Mouse (Mus musculus) liver, embryonic 11.5 days (tissue): ENCODE data around the gene Emsy. TPM values are rescaled to one million over a fixed set of nuclear protein-coding genes. Genes with fewer than 3 reads are reported as not detected.

Source experiments
- ATAC-seq: fragments of 200-750 bp; cut with Nextera tagmentation; replicated peaks from 2 replicates; pipeline ENCODE4 v1.8.0; 2017; ENCODE audit warnings: moderate number of reproducible peaks, mild to moderate bottlenecking, moderate TSS enrichment, moderate library complexity; ENCODE audit not compliant: low FRiP score
- DNase-seq: peaks from one replicate; pipeline ENCODE4 v3.0.0-alpha.2; 2017; ENCODE audit warnings: low spot score
- H3K27ac ChIP-seq: fragments of 300-500 bp; sonication (generic); 2 replicates; pipeline ENCODE4 v1.5.1; 2014; ENCODE audit warnings: mild to moderate bottlenecking, low read depth, low read length, control low read depth
- H3K27me3 ChIP-seq: fragments of 300-500 bp; sonication (generic); replicated peaks from 2 replicates; pipeline ENCODE4 v1.6.1; 2014; ENCODE audit warnings: low read length, mixed read lengths; ENCODE audit not compliant: control insufficient read depth, insufficient read depth
- H3K36me3 ChIP-seq: fragments of 300-500 bp; sonication (generic); 2 replicates; pipeline ENCODE4 v1.6.1; 2014; ENCODE audit warnings: mild to moderate bottlenecking, low read length, moderate library complexity, mixed read lengths; ENCODE audit not compliant: control insufficient read depth, insufficient read depth
- H3K4me1 ChIP-seq: fragments of 300-500 bp; sonication (generic); replicated peaks from 2 replicates; pipeline ENCODE4 v1.6.1; 2014; ENCODE audit warnings: low read length, mixed read lengths; ENCODE audit not compliant: control insufficient read depth, insufficient read depth
- H3K4me2 ChIP-seq: fragments of 300-500 bp; sonication (generic); 2 replicates; pipeline ENCODE4 v1.6.1; 2014; ENCODE audit warnings: mild to moderate bottlenecking, control low read depth, moderate library complexity
- H3K4me3 ChIP-seq: fragments of 300-500 bp; sonication (generic); 2 replicates; pipeline ENCODE4 v1.5.1; 2014; ENCODE audit warnings: low read depth, low read length, control low read depth
- H3K9ac ChIP-seq: fragments of 300-500 bp; sonication (generic); 2 replicates; pipeline ENCODE4 v1.6.1; 2014; ENCODE audit warnings: low read depth, low read length, control low read depth
- H3K9me3 ChIP-seq: fragments of 300-500 bp; sonication (generic); 2 replicates; pipeline ENCODE4 v1.6.1; 2016; ENCODE audit warnings: low read length, inconsistent platforms, mixed read lengths; ENCODE audit not compliant: control insufficient read depth
- WGBS: fragments of 180-500 bp; shearing (Covaris S2); extraction: QIAGEN DNeasy Blood & Tissue Kit; methylation state at CpG from one replicate; pipeline ENCODE4 v1.1.7; 2014; 5-methylcytosine and 5-hydroxymethylcytosine counted together
- polyA plus RNA-seq: library from polyadenylated mRNA; unstranded; fragments of >200 nt; fragmentation: Nextera tagmentation; extraction: Ambion mirVana; gene quantifications from 2 replicates; pipeline ENCODE4 v1.2.1, GENCODE M21; 2014

Gene Emsy
- polyA plus RNA-seq, 1 experiment from 2014 or later: 27.8 TPM

DNA sequence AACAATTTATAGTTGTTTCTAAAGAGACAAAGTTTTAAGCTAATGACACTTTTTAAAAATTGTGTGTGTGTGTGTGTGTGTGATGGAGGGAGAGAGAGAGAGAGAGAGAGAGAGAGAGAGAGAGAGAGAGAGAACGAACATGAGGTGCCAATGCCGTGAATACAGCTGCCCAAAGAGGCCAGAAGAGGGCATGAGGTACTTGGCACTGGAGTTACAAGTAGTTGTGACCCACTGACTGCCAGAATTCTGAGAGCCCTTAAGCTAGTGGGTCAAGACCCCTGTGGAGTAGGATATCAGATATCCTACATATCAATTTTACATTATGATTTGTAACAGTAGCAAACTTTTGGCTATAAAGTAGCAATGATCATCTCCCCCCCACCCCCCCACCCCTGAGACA lies 4.9 kb downstream of the Emsy start:
- H3K4me3 ChIP-seq: no peak overlapping the region
- H3K4me2 ChIP-seq: no peak overlapping the region
- H3K4me1 ChIP-seq: peaks cover 5% of the 10 kb centered on the region
- peaks cover 9% of the 10 kb centered on the region; the same call in 1 of the 2 replicates for H3K36me3 ChIP-seq
- H3K9ac ChIP-seq: no peak overlapping the region
- no peaks in the 10 kb centered on the region for H3K9me3 ChIP-seq
- ATAC-seq (no peak), DNase-seq (no peak)
- H3K27ac ChIP-seq: no peak overlapping the region
- 81% methylated on average over 2 of the region's 2 CpGs for WGBS
- H3K27me3 ChIP-seq: no peaks in the 10 kb centered on the region

- Histone ChIP-seq H3K36me3 (peaks cover 7% of the 10 kb centered on the region; the same call in 1 of the 2 replicates), H3K9ac (no peak overlapping the region), H3K9me3 (no peaks in the 10 kb centered on the region), H3K27ac (no peak overlapping the region), H3K4me1 (no peaks in the 10 kb centered on the region), H3K4me3 (no peak overlapping the region), H3K27me3 (no peaks in the 10 kb centered on the region), H3K4me2 (no peak overlapping the region)
- no peak for DNase-seq
- no peak for ATAC-seq
- 25% methylated on average over 1 of the region's 1 CpGs for WGBS
Measured at GRCm38 (mm10) chr7:98644238-98644637, 12.3 kb downstream of the Emsy start.

DNA sequence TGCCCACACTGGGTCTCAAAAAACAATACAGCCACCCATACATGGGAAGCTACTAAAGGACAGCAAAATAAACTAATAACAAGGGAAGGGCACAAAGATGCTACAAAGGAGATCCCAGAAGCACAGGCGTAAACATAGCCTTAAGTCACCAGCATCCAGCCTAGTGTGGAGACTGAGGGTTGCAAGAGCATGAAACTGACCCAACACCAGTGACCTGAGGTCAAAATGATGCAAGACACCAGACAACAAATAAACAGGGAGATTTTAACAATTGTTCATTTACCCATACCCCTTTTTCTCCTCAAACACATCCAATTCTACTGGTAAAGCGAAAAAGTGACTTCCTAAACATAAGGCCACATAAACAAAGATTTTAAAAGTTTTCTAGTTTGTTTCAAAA lies 20.0 kb downstream of the Emsy start:
- DNase-seq (no peak), ATAC-seq (no peak)
- no peaks in the 10 kb centered on the region for H3K9me3 ChIP-seq
- no peak overlapping the region for H3K9ac ChIP-seq
- H3K27me3 ChIP-seq: no peaks in the 10 kb centered on the region
- H3K4me1 ChIP-seq: no peaks in the 10 kb centered on the region
- no peak overlapping the region for H3K4me2 ChIP-seq
- no peak overlapping the region for H3K27ac ChIP-seq
- peaks cover 7% of the 10 kb centered on the region; the same call in 1 of the 2 replicates for H3K36me3 ChIP-seq
- WGBS: 87% methylated on average over 2 of the region's 2 CpGs
- H3K4me3 ChIP-seq: no peak overlapping the region

GRCm38 (mm10) chr7:98633032-98633431 lies 23.6 kb downstream of the Emsy start:
- no peaks in the 10 kb centered on the region for H3K4me1 ChIP-seq
- peaks cover 6% of the 10 kb centered on the region; the same call in 1 of the 2 replicates for H3K36me3 ChIP-seq
- H3K27ac ChIP-seq: no peak overlapping the region
- WGBS: 73% methylated on average over 3 of the region's 3 CpGs
- no peaks in the 10 kb centered on the region for H3K9me3 ChIP-seq
- no peak overlapping the region for H3K4me3 ChIP-seq
- DNase-seq (no peak), ATAC-seq (no peak)
- no peak overlapping the region for H3K9ac ChIP-seq
- no peak overlapping the region for H3K4me2 ChIP-seq
- no peaks in the 10 kb centered on the region for H3K27me3 ChIP-seq

GRCm38 (mm10) chr7:98629947-98630346 lies 26.6 kb downstream of the Emsy start:
- WGBS: 93% methylated on average over 7 of the region's 7 CpGs
- H3K4me3 ChIP-seq: no peak overlapping the region
- no peaks in the 10 kb centered on the region for H3K9me3 ChIP-seq
- no peaks in the 10 kb centered on the region for H3K4me1 ChIP-seq
- no peaks in the 10 kb centered on the region for H3K27me3 ChIP-seq
- no peak overlapping the region for H3K4me2 ChIP-seq
- peaks cover 15% of the 10 kb centered on the region for H3K36me3 ChIP-seq
- DNase-seq (no peak), ATAC-seq (no peak)
- H3K9ac ChIP-seq: no peak overlapping the region
- H3K27ac ChIP-seq: no peak overlapping the region

- H3K4me1 ChIP-seq: no peaks in the 10 kb centered on the region
- H3K36me3 ChIP-seq: peaks cover 5% of the 10 kb centered on the region; the same call in 1 of the 2 replicates
- ATAC-seq (no peak), DNase-seq (no peak)
- H3K27ac ChIP-seq: no peak overlapping the region
- 93% methylated on average over 2 of the region's 2 CpGs for WGBS
- no peaks in the 10 kb centered on the region for H3K9me3 ChIP-seq
- no peak overlapping the region for H3K4me2 ChIP-seq
- no peak overlapping the region for H3K9ac ChIP-seq
- H3K4me3 ChIP-seq: no peak overlapping the region
- no peaks in the 10 kb centered on the region for H3K27me3 ChIP-seq
Measured at GRCm38 (mm10) chr7:98617739-98618138, 38.8 kb downstream of the Emsy start.

DNA sequence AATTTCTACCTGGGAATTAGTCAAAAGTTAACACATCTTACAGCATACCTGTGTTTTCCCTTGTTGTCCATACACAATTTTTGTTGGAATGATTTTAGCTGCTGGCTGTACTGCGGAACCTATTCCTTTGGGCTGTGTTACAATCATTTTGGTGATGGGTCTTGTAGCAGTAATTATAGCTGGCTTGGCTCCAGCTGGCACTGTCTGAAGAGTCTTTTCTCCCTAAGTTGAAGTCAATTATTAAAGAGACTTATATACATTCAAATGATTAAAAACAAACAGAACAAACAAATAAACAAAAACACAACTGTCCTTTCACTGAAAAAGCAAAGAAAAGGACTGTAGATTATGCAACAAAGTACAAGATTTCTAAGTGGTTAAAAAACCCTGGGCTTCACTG lies 43.6 kb downstream of the Emsy start:
- no peak overlapping the region for H3K4me3 ChIP-seq
- no peak for ATAC-seq

DNA sequence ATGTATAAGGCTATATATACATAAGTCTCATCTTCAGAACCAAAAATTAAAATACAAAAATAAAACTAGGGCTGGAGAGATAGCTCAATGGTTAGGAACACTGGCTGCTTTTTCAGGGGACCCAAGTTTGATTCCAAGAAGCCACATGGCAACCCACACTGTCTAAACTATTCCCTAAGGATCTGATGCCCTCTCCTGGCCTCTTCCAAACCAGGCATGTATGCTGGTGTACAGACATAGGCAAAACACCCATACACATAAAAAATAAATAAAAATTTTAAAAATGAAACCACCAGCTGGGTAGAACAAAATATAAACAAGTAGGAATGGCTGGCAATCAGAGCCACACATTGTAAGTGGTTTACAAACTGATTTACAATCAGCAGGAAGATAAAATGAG lies 48.1 kb downstream of the Emsy start:
- ATAC-seq (no peak), DNase-seq (no peak)
- H3K4me2 ChIP-seq: no peak overlapping the region
- H3K9ac ChIP-seq: no peak overlapping the region
- H3K4me3 ChIP-seq: no peak overlapping the region
- H3K9me3 ChIP-seq: no peaks in the 10 kb centered on the region
- H3K36me3 ChIP-seq: 0 out of 2 replicates have a peak, but pooled peaks cover 2% of the 10 kb centered on the region
- H3K4me1 ChIP-seq: no peaks in the 10 kb centered on the region
- H3K27ac ChIP-seq: no peak overlapping the region
- H3K27me3 ChIP-seq: no peaks in the 10 kb centered on the region

More for the DNA sequence above, 43.6 kb downstream of the Emsy start:
- H3K36me3 ChIP-seq: peaks cover 5% of the 10 kb centered on the region; the same call in 1 of the 2 replicates
- no peak overlapping the region for H3K4me2 ChIP-seq
- no peaks in the 10 kb centered on the region for H3K9me3 ChIP-seq
- H3K27ac ChIP-seq: no peak overlapping the region
- 93% methylated on average over 1 of the region's 1 CpGs for WGBS
- no peaks in the 10 kb centered on the region for H3K27me3 ChIP-seq
- no peaks in the 10 kb centered on the region for H3K4me1 ChIP-seq
- no peak overlapping the region for H3K9ac ChIP-seq
- no peak for DNase-seq

- no peaks in the 10 kb centered on the region for H3K4me1 ChIP-seq
- H3K9me3 ChIP-seq: no peaks in the 10 kb centered on the region
- H3K27me3 ChIP-seq: no peaks in the 10 kb centered on the region
- no peak for ATAC-seq
- no peak overlapping the region for H3K4me2 ChIP-seq
- no peak overlapping the region for H3K4me3 ChIP-seq
- 86% methylated on average over 4 of the region's 4 CpGs for WGBS
- no peak overlapping the region for H3K9ac ChIP-seq
- no peak overlapping the region for H3K27ac ChIP-seq
- no peak for DNase-seq
- H3K36me3 ChIP-seq: 0 out of 2 replicates have a peak, but pooled peaks cover 2% of the 10 kb centered on the region
Measured at GRCm38 (mm10) chr7:98607158-98607557, 49.4 kb downstream of the Emsy start.
